Mouse (Mus musculus) natural killer cell, adult 2 months (primary cell): ENCODE data around the gene Rap1b.

Source experiments
- DNase-seq, 2 experiments: peaks; one replicate each; pipeline ENCODE4 v3.0.0; 2022; ENCODE audit warnings: low spot score in 2 of 2

Rap1b gene

GRCm38 (mm10) chr10:117858241-117858640 is 12.4 kb upstream of the Rap1b start:
- DNase-seq: no peak

- DNase-seq: no peak
These were observed 10.3 kb upstream of the Rap1b start for GRCm38 (mm10) chr10:117856001-117856720.

GRCm38 (mm10) chr10:117852648-117853192 is 6.9 kb upstream of the Rap1b start:
- DNase-seq: peak in 1 of 2 experiments; percentile 53

GRCm38 (mm10) chr10:117848981-117849380 is 3.1 kb upstream of the Rap1b start:
- no peak for DNase-seq

GRCm38 (mm10) chr10:117846796-117847195 is 961 bp upstream of the Rap1b start:
- DNase-seq: no peak

GRCm38 (mm10) chr10:117846260-117846632 is 411 bp upstream of the Rap1b start:
- no peak for DNase-seq

- DNase-seq: peak; percentile 60 to 68
These were observed 846 bp downstream of the Rap1b start for GRCm38 (mm10) chr10:117844782-117845596.

- no peak for DNase-seq
These were observed 1.6 kb downstream of the Rap1b start for GRCm38 (mm10) chr10:117844279-117844678.

- peak in 1 of 2 experiments; percentile 28 for DNase-seq
These were observed 2.1 kb downstream of the Rap1b start for GRCm38 (mm10) chr10:117843690-117844089.

- no peak for DNase-seq
These were observed 4.1 kb downstream of the Rap1b start for GRCm38 (mm10) chr10:117841765-117842164.

GRCm38 (mm10) chr10:117840431-117840995 is 5.3 kb downstream of the Rap1b start:
- no peak for DNase-seq

GRCm38 (mm10) chr10:117839737-117840136 is 6.1 kb downstream of the Rap1b start:
- DNase-seq: no peak

GRCm38 (mm10) chr10:117838924-117839323 is 6.9 kb downstream of the Rap1b start:
- no peak for DNase-seq

- peak; percentile 33 to 51 for DNase-seq
These were observed 9.5 kb downstream of the Rap1b start for GRCm38 (mm10) chr10:117836354-117836753.

- no peak for DNase-seq
These were observed 10.4 kb downstream of the Rap1b start for GRCm38 (mm10) chr10:117835453-117835852.

- DNase-seq: no peak
These were observed 15.0 kb downstream of the Rap1b start for GRCm38 (mm10) chr10:117830797-117831196.

- DNase-seq: peak in 1 of 2 experiments; percentile 39
These were observed 16.2 kb downstream of the Rap1b start for GRCm38 (mm10) chr10:117829472-117830155.

GRCm38 (mm10) chr10:117829022-117829421 is 16.8 kb downstream of the Rap1b start:
- no peak for DNase-seq

GRCm38 (mm10) chr10:117828536-117828935 is 17.3 kb downstream of the Rap1b start:
- no peak for DNase-seq

- no peak for DNase-seq
These were observed 21.2 kb downstream of the Rap1b start for GRCm38 (mm10) chr10:117824647-117825046.

- no peak for DNase-seq
These were observed 21.7 kb downstream of the Rap1b start for GRCm38 (mm10) chr10:117824139-117824538.

- DNase-seq: no peak
These were observed 22.5 kb downstream of the Rap1b start for GRCm38 (mm10) chr10:117823321-117823720.
